Mouse (Mus musculus): ENCODE data around the gene Gm10271. TPM values are rescaled to one million over a fixed set of nuclear protein-coding genes. Genes with fewer than 3 reads are reported as not detected.

Gene Gm10271
- polyA plus RNA-seq, 1 experiment, result not detected

- Histone ChIP-seq H3K4me1 (ENCODE audit: control insufficient read depth) (no peaks in the 10 kb centered on the region), H3K4me3 (replicated peaks) (no peak overlapping the region), H3K27me3 (ENCODE audit: control insufficient read depth) (no peaks in the 10 kb centered on the region), H3K9me3 (ENCODE audit: control insufficient read depth, low read length) (no peaks in the 10 kb centered on the region), H3K36me3 (ENCODE audit: control insufficient read depth) (no peaks in the 10 kb centered on the region)
- TF ChIP-seq TAL1 (IDR thresholded peaks at IDR 0.05; ENCODE audit: low read length) (no peak), GATA1 (IDR thresholded peaks at IDR 0.05; ENCODE audit: low read length) (no peak)
These were observed 8.5 kb upstream of the Gm10271 start for GRCm38 (mm10) chr10:116980888-116981287.

GRCm38 (mm10) chr10:116980273-116980672 is 7.9 kb upstream of the Gm10271 start:
- no peak for TF ChIP-seq TAL1 (IDR thresholded peaks at IDR 0.05; ENCODE audit: low read length)
- TF ChIP-seq GATA1 (IDR thresholded peaks at IDR 0.05; ENCODE audit: low read length), result no peak
- no peak overlapping the region for H3K4me3 ChIP-seq (replicated peaks)
- no peaks in the 10 kb centered on the region for H3K4me1 ChIP-seq (ENCODE audit: control insufficient read depth)
- H3K27me3 ChIP-seq (ENCODE audit: control insufficient read depth), result no peaks in the 10 kb centered on the region
- H3K36me3 ChIP-seq (ENCODE audit: control insufficient read depth), result no peaks in the 10 kb centered on the region
- no peaks in the 10 kb centered on the region for H3K9me3 ChIP-seq (ENCODE audit: control insufficient read depth, low read length)

DNA sequence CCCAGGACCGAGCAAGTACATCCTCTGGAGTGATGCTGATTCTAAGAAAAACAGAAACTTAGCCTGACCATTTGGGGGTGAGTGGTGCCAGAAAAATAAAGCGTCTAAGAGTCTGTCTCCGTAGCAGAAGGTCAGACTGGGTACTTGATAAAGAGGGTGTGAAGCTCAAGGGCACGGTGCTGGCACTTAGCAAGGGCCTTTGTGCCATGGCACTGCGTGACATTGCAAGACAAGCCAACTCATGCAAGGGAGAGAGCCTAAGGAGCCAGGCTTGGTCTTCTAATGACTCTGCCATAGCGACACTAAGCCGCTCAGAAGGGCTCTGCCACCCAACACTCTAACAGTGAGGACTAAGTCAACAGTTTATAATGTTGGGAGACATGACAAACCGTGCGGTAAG is 6.4 kb upstream of the Gm10271 start:
- H3K4me1 ChIP-seq (ENCODE audit: control insufficient read depth), result no peaks in the 10 kb centered on the region
- no peaks in the 10 kb centered on the region for H3K27me3 ChIP-seq (ENCODE audit: control insufficient read depth)
- TF ChIP-seq TAL1 (IDR thresholded peaks at IDR 0.05; ENCODE audit: low read length) (no peak), GATA1 (IDR thresholded peaks at IDR 0.05; ENCODE audit: low read length) (no peak)
- no peak overlapping the region for H3K4me3 ChIP-seq (replicated peaks)
- no peaks in the 10 kb centered on the region for H3K9me3 ChIP-seq (ENCODE audit: control insufficient read depth, low read length)
- H3K36me3 ChIP-seq (ENCODE audit: control insufficient read depth), result no peaks in the 10 kb centered on the region

DNA sequence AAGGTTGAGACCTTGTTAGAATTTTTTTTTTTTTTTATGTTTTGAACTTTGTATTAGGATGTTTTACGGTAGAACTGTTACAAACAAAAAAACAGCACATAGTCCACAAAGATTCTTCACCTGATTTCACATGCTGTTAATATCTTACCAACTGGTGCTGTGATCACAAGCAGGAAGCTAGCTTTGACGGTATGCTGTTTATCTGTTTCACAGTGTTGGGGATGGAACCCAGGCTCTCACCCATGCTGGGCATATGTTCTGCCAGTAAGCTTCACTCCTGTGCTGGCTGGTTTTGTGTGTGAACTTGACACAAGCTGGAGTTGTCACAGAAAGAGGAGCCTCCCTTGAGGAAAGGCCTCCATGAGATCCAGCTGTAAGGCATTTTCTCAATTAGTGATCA is 5.4 kb upstream of the Gm10271 start:
- Histone ChIP-seq H3K36me3 (ENCODE audit: control insufficient read depth) (no peaks in the 10 kb centered on the region), H3K4me1 (ENCODE audit: control insufficient read depth) (no peaks in the 10 kb centered on the region), H3K9me3 (ENCODE audit: control insufficient read depth, low read length) (no peaks in the 10 kb centered on the region), H3K4me3 (replicated peaks) (no peak overlapping the region), H3K27me3 (ENCODE audit: control insufficient read depth) (no peaks in the 10 kb centered on the region)
- TF ChIP-seq TAL1 (IDR thresholded peaks at IDR 0.05; ENCODE audit: low read length) (no peak), GATA1 (IDR thresholded peaks at IDR 0.05; ENCODE audit: low read length) (no peak)

GRCm38 (mm10) chr10:116977455-116977854 is 5.0 kb upstream of the Gm10271 start:
- H3K36me3 ChIP-seq (ENCODE audit: control insufficient read depth), result no peaks in the 10 kb centered on the region
- TF ChIP-seq TAL1 (IDR thresholded peaks at IDR 0.05; ENCODE audit: low read length) (no peak), GATA1 (IDR thresholded peaks at IDR 0.05; ENCODE audit: low read length) (no peak)
- no peak overlapping the region for H3K4me3 ChIP-seq (replicated peaks)
- no peaks in the 10 kb centered on the region for H3K27me3 ChIP-seq (ENCODE audit: control insufficient read depth)
- H3K9me3 ChIP-seq (ENCODE audit: control insufficient read depth, low read length), result no peaks in the 10 kb centered on the region
- no peaks in the 10 kb centered on the region for H3K4me1 ChIP-seq (ENCODE audit: control insufficient read depth)

DNA sequence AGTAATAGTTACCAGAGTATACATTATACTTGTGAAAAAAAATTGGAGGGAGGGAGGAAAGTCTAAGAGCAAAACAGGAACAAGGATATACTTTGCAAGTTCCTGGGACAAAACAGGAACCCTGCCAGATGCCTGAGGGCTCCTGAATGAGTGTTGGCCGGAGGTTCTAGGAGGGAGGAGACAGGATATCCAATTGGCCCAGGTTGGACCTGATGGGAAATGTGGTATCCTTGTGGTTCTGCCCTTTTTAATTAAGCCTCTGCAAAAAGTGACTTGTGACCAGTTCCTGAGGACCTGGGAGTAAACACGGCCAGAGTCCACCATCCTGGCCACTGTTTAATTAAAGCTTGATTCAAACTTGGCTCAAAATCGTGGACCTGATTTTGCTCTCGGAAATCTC is 3.7 kb downstream of the Gm10271 start:
- Histone ChIP-seq H3K27me3 (ENCODE audit: control insufficient read depth) (no peaks in the 10 kb centered on the region), H3K36me3 (ENCODE audit: control insufficient read depth) (no peaks in the 10 kb centered on the region), H3K9me3 (ENCODE audit: control insufficient read depth, low read length) (no peaks in the 10 kb centered on the region), H3K4me1 (ENCODE audit: control insufficient read depth) (no peaks in the 10 kb centered on the region), H3K4me3 (replicated peaks) (no peak overlapping the region)
- TF ChIP-seq GATA1 (IDR thresholded peaks at IDR 0.05; ENCODE audit: low read length), result no peak
- no peak for TF ChIP-seq TAL1 (IDR thresholded peaks at IDR 0.05; ENCODE audit: low read length)

GRCm38 (mm10) chr10:116966065-116966464 is 6.3 kb downstream of the Gm10271 start:
- H3K4me1 ChIP-seq (ENCODE audit: control insufficient read depth), result no peaks in the 10 kb centered on the region
- no peak for TF ChIP-seq GATA1 (IDR thresholded peaks at IDR 0.05; ENCODE audit: low read length)
- TF ChIP-seq TAL1 (IDR thresholded peaks at IDR 0.05; ENCODE audit: low read length), result no peak
- no peaks in the 10 kb centered on the region for H3K27me3 ChIP-seq (ENCODE audit: control insufficient read depth)
- no peaks in the 10 kb centered on the region for H3K9me3 ChIP-seq (ENCODE audit: control insufficient read depth, low read length)
- no peak overlapping the region for H3K4me3 ChIP-seq (replicated peaks)
- H3K36me3 ChIP-seq (ENCODE audit: control insufficient read depth), result no peaks in the 10 kb centered on the region

GRCm38 (mm10) chr10:116965297-116965696 is 7.1 kb downstream of the Gm10271 start:
- TF ChIP-seq GATA1 (IDR thresholded peaks at IDR 0.05; ENCODE audit: low read length) (no peak), TAL1 (IDR thresholded peaks at IDR 0.05; ENCODE audit: low read length) (no peak)
- H3K4me1 ChIP-seq (ENCODE audit: control insufficient read depth), result no peaks in the 10 kb centered on the region
- H3K36me3 ChIP-seq (ENCODE audit: control insufficient read depth), result no peaks in the 10 kb centered on the region
- no peak overlapping the region for H3K4me3 ChIP-seq (replicated peaks)
- H3K9me3 ChIP-seq (ENCODE audit: control insufficient read depth, low read length), result no peaks in the 10 kb centered on the region
- H3K27me3 ChIP-seq (ENCODE audit: control insufficient read depth), result no peaks in the 10 kb centered on the region

DNA sequence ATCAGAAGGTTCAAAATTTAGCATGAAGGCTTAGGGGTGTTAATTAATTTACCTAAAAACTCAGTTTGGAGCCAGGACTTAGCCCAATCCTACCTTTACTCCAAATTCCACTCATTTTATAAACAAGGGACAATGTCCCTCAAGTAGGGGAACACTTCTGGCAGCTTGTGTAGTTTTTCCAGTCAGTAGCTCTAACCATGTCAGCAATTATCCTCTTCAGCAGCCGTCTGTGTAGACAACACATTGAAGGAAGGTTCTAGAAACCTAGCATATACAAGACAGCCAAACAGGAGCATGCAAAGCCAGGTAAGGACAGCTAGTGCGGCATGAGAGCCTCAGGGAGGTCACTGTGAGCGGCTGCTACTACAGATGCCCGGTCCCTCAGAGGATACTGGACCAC is 7.8 kb downstream of the Gm10271 start:
- no peaks in the 10 kb centered on the region for H3K36me3 ChIP-seq (ENCODE audit: control insufficient read depth)
- H3K4me1 ChIP-seq (ENCODE audit: control insufficient read depth), result no peaks in the 10 kb centered on the region
- H3K9me3 ChIP-seq (ENCODE audit: control insufficient read depth, low read length), result no peaks in the 10 kb centered on the region
- H3K4me3 ChIP-seq (replicated peaks), result no peak overlapping the region
- TF ChIP-seq GATA1 (IDR thresholded peaks at IDR 0.05; ENCODE audit: low read length) (no peak), TAL1 (IDR thresholded peaks at IDR 0.05; ENCODE audit: low read length) (no peak)
- no peaks in the 10 kb centered on the region for H3K27me3 ChIP-seq (ENCODE audit: control insufficient read depth)

- H3K4me1 ChIP-seq (ENCODE audit: control insufficient read depth), result no peaks in the 10 kb centered on the region
- H3K9me3 ChIP-seq (ENCODE audit: control insufficient read depth, low read length), result no peaks in the 10 kb centered on the region
- TF ChIP-seq GATA1 (IDR thresholded peaks at IDR 0.05; ENCODE audit: low read length) (no peak), TAL1 (IDR thresholded peaks at IDR 0.05; ENCODE audit: low read length) (no peak)
- H3K27me3 ChIP-seq (ENCODE audit: control insufficient read depth), result no peaks in the 10 kb centered on the region
- no peak overlapping the region for H3K4me3 ChIP-seq (replicated peaks)
- H3K36me3 ChIP-seq (ENCODE audit: control insufficient read depth), result no peaks in the 10 kb centered on the region
These were observed 8.3 kb downstream of the Gm10271 start for GRCm38 (mm10) chr10:116964084-116964483.
